Mouse (Mus musculus): ENCODE measurements around the gene H2afy2. TPM values are rescaled to one million over a fixed set of nuclear protein-coding genes. Genes with fewer than 3 reads are reported as not detected.

The H2afy2 gene
- polyA plus RNA-seq (2012; rRNA removed), result 1.5 and 1.8 TPM in 2 replicates

DNA sequence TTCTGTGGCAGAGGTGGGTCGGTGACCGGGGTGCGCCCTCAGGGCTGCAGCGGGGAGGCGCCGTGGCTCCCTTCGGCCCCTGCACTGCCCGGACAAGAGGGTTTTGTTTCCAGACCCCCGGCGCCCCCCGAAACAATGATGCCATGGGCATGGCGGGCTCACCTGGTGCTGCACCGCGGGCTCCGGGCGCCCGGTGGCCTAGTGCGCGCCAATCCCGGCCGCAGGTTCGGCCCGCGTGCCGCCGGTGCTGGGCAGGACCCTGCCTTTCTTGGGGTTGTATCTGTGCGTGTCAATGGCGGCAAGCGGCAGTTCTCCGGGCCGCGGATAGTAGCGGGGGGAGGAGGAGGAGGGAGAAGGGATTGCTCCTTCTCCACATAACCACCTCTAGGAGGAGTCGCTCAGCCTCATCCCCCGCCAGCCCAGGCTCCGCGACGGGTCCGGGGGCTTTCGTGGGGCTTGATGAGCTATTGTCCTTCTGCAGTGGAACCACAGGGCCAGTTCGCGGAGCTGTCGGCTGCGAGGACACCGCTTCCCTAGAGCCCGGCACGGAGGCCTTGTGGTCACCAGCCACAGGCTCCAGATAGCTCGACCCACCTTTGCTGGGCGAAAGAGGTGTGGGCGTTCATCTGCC lies at the start of gene H2afy2:
Gene H2afy2 (minus strand): TSS at position 527 of the 631 bp plus-strand sequence.

DNA sequence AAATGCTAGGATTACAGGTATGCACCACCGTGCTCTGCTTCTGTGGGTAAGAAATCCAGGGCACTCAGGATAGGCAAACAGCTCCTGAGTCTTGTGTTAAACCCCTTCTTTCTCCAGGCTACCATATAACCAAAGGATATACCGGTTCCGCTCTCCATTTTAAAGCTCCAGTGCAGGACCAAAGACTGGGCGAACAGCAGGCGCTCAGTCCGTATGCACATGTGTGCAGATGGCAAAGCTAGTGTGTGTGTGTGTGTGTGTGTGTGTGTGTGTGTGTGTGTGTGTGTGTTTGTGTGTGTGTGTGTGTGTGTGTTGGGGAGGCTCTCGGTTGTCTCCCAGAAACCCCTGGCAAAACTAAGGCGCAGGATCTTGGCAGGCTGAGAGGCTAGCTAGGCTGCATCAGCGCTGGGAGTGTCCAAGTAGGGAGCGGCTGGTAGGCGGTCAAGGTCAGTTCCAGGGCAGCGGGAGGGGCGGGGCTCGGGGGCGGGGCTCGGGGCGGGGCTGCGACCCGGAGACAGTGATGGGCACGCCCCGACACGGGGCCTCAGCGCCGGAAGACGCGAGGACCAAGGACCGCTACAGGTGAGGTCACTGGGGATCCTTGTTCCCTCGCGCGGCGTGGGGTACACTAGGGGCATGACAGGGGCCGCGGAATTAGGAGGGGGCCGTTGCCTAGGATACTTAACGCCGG lies 69.0 kb downstream of the H2afy2 start, which contains the start of gene Aifm2:
Gene Aifm2 (plus strand): TSS at position 493 of the 691 bp plus-strand sequence.

DNA sequence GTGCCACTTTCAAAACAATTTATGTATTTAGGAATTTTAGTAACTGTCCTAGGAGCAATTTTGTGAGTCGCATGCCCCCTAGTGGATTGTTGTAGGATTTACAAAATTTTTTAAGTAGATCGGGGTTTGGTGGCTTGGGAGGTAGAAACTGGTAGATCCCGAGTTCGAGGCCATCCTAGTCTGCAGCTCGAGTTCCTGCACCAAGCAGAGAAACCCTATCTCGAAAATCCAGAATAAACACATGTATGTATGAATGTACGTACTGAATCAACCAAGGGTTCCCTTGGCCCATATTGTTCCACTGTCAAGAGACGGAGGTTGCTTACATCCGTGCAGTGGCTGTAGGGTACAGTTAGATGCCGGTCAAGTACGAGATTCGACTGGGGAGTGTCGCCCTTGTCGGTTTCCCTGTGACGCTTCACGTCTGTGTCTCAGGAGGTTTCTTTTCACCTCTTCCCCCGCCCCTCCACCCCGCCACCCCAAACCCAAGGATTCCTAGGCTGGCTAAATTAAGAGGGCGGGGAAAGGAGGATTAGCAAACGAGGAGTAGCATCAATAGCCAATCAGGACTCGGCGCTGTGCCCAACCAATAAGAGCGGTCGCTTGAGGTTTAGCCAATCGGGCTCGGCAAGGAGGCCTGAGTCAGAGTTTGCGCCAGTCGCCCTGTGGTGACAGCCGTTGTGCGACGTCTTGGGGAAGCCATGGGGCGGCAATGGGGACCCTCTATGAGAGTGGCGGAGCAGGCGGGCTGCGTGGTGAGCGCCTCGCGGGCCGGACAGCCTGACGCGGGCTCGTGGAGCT lies 88.9 kb downstream of the H2afy2 start, which contains the start of gene Tysnd1:
Gene Tysnd1 (plus strand): TSS at position 645 of the 801 bp plus-strand sequence.

Other genes starting within 250 kb of the H2afy2 start
- gene Npffr1, start 188.7 kb downstream of the H2afy2 start, polyA plus RNA-seq (2012; rRNA removed), result 0.01 TPM in 1 of 2 replicates, not detected in the other
- 57.9 and 62.3 TPM in 2 replicates for gene Ppa1, start 135.6 kb downstream of the H2afy2 start, polyA plus RNA-seq (2012; rRNA removed)
- gene Sar1a, start 103.8 kb downstream of the H2afy2 start, polyA plus RNA-seq (2012; rRNA removed), result 38.5 and 46.2 TPM in 2 replicates
- 12.6 and 15.2 TPM in 2 replicates for gene Tysnd1, start 88.6 kb downstream of the H2afy2 start, polyA plus RNA-seq (2012; rRNA removed)
- 2.0 and 2.1 TPM in 2 replicates for gene Aifm2, start 68.9 kb downstream of the H2afy2 start, polyA plus RNA-seq (2012; rRNA removed)
- gene Col13a1, start 195.0 kb upstream of the H2afy2 start, polyA plus RNA-seq (2012; rRNA removed), result 1.1 and 1.5 TPM in 2 replicates